Mouse (Mus musculus) kidney, postnatal 4 days (tissue): ENCODE results near the gene Csrp3.

Source experiments
- DNase-seq, 2 experiments: peaks; one replicate each; pipeline ENCODE4 v3.0.0; 2021; ENCODE audit warnings: mixed read lengths in 2 of 2

Csrp3 gene

GRCm38 (mm10) chr7:48825170-48825569 is 22.7 kb downstream of the Csrp3 start:
- DNase-seq: no peak

DNA sequence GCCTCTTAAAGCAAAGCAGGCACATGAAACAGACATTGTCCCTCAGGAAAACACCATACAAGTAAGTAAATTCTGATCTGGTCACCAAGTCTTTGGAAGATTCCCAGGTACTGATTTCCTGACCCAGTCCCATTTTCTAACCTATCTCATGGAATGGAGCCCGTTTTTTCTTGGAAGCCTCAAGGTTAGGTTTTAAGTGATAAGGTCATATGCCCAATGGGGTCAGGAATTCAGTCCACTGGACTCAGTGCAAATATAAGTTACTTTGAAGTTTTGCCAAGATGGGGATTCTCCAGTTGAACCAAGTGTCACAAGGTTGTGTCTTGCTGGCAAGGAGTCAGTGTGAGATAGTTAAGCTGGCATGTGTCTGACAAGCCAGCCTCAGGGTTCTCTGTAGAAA is 23.2 kb downstream of the Csrp3 start:
- DNase-seq: no peak

- no peak for DNase-seq
Observed at GRCm38 (mm10) chr7:48823621-48824020, 24.2 kb downstream of the Csrp3 start.

DNA sequence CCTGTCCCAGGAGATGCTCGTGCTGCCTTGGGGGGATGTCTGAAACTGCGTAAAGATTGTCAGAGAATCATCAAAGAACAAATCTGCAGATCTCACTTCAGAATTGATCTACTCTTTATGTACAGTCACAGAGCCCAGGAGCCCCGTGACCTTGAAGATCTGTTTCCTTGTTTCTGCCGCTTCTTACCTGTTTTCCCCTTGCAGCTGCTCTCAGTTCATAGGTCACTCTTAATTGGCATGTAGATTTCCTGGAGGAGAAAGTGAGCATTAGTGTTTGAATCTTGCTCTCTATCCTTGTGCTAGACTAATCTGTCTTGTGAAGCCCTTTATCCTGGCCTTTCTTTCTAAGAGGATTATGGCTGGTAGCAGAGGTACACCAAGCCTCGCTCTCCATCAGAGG is 26.2 kb downstream of the Csrp3 start:
- no peak for DNase-seq

- no peak for DNase-seq
Observed at GRCm38 (mm10) chr7:48813594-48813993, 34.2 kb downstream of the Csrp3 start.

DNA sequence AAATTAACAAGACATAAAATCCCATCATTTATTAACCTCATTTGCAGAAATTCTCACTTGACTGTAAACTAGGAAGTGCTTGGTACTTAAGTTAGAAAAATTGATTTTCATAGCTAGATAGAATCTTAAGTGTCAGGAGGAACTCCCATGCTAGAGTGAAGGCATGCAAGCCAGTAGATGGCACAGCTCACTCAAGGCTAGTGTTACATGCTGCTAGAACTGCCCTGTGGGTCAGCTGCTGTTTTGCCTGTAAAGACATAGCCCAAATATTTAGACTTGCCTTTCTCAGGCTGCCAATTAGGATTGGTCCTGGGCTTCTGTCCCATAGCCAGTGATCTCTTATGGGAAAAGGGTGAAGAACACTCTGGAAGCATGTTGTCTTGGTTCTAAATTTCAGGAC is 35.5 kb downstream of the Csrp3 start:
- no peak for DNase-seq

DNA sequence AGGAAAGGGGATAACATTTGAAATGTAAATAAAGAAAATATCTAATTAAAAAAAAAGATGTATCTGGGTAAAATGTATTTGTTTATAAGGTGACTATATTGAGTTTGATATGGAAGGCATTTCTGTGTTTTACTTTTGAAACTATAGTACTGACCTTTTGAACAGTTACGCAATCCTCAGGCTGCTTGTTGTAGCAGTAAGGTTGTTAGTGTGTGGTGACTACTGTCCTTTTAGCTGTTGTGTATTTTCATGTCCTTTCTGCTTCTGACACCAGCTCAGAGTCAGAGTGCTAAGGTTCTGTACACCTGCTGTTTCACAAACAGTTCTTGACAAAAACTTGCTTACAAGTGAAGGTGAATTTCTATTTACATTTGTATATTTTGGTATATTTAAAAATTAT is 37.2 kb downstream of the Csrp3 start:
- DNase-seq: no peak

- DNase-seq: no peak
Observed at GRCm38 (mm10) chr7:48806587-48806986, 41.2 kb downstream of the Csrp3 start.

DNA sequence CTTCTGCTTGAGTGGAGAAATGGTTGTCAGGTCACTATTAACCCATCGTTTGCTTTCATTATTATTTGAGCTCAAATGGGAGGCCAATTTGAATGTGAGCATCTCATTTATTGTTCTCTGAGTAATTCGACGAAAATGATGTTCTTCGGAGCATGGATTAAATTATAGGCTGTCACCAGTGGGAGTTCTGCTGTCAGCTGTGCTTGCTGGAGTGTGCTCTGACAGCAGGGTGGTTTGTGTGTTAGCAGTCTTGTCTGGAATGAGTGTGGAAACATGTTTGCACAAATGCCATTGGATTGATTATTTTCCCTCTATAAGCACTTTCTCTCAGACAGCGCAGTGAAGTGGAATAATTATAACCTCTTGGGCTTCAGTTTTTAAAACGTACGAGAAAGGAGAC is 44.5 kb downstream of the Csrp3 start:
- DNase-seq: no peak

GRCm38 (mm10) chr7:48795130-48795529 is 52.7 kb downstream of the Csrp3 start:
- DNase-seq: no peak

- no peak for DNase-seq
Observed at GRCm38 (mm10) chr7:48791412-48791811, 56.4 kb downstream of the Csrp3 start.

- no peak for DNase-seq
Observed at GRCm38 (mm10) chr7:48790117-48790516, 57.7 kb downstream of the Csrp3 start.

DNA sequence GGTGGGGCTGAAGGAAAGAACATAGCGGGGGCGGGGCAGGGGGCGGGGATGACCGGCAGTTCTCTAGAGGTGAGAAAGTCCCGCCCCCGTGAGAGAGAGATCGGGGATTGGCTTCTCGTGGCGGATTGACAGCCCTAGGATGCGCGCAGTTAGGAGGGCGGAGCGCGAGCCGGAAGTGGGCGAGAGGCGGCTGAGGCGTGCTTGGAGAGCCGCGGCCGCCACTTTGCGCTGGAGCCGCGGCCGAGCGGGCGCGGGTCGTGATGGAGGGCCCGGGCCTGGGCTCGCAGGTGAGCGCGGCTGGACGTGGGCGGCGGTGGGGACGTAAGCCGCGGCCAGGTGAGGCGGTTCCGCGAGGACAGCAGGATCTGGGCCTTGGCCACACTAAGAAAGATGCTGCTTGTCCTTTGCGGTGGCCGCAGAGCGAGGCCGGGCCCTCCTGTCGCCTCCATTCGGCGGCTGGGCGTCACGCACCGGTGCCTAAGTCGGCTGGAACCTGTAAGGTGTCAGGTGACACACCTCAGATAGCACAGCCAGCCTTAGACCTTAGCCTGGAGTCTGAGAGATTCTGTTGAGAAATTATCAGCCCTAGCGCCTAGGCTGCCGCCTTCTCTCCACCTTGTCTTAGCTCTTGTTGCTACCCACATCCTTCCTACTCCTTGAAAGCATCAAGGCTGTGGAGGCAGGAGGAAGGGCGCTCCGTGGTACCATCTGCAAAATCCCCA is 58.8 kb downstream of the Csrp3 start, which contains the start of gene Zdhhc13:
Gene Zdhhc13 (plus strand): TSS at position 153 of the 722 bp plus-strand sequence.
- DNase-seq: peak; percentile 94 to 96

DNA sequence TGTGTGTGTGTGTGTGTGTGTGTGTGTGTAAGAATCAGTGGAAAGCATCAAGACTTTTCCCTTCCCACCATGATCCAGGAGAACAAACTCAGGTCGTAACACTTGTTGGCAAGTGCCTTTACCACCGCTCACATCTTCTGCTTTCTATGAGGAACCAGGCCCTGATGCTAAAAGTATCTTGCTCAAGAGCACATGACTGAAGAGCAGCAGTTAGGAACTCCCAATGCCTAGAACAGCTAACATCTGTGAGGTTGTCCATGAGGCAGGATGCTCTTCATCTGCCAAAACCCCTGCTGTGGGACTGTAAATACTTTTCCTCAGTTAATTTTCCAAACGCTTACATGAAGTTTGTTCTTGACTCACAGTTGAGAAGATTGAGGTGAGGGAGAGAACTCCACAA is 59.5 kb downstream of the Csrp3 start:
- DNase-seq: no peak

- no peak for DNase-seq
Observed at GRCm38 (mm10) chr7:48784773-48785523, 62.9 kb downstream of the Csrp3 start.

DNA sequence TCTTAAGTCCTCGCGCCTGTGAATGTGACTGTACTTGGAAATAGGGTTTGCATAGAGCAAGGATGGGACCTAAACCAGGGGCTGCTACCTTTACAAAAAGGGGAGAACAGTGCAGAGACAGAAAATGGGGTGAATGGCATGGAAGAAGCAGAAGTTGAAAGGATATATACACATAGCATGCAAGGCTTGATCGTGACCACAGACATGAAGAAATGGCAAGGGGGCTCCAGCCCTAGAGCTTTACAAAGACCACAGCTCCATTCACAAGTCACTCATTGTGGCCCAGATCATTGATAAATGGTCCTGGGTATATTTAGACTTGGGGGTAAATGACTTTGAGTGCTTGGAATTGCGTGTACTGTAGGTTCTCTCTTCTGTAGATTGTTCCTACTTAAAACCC is 65.4 kb downstream of the Csrp3 start:
- no peak for DNase-seq
